Comparison of ENCODE assay signal across 8 mouse cellular contexts in the genomic region with DNA sequence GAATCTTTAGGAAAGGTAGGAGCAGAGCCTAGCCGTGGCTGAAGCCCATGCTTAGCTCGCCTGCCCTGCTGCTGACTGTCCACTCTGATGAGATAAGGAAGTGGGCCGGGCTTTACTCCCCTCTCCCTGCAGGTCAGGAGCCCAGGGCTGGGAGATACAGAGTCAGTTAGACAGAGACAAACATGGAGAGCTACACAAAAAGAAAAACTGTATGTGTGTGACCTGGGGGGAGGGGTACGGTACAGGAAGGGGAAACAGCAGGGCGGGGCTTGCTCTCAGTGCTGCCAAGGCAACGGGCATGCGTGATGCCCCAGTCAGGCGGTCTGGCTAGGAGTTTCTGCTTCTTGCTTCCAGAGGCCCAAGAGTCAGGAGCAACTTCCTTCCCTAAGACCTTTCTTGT. TPM values are rescaled to one million over a fixed set of nuclear protein-coding genes. Genes with fewer than 3 reads are reported as not detected.
DNase-seq lines count a peak whose midpoint lies in the region; ATAC-seq lines count a peak whose summit lies in the region.

No protein-coding gene starts in this region.

- WGBS in liver, embryonic 15.5 days (ENCODE audit: insufficient replicate concordance) = 23% methylated on average over 8 of the region's 8 CpGs
- WGBS in midbrain, embryonic 16.5 days = 87% methylated on average over 8 of the region's 8 CpGs

- DNase-seq in embryo, embryonic 10 days (ENCODE audit: low spot score) = peak; percentile 14
- no peak for DNase-seq in embryo, embryonic 10.5 days (ENCODE audit: low spot score)
- DNase-seq in ZHBTc4 (ENCODE audit: low read depth, low spot score) = peak; percentile 66
- peak; percentile 77 for DNase-seq in induced T-regulatory cell, adult 2 months (ENCODE audit: low read depth)
- DNase-seq in thymus, postnatal 4 days = peak; percentile 61
- no peak for DNase-seq in retina, postnatal 1 day

- H3K9me3 ChIP-seq in liver, embryonic 15.5 days (replicated peaks) = no peaks in the 10 kb centered on the region
- no peaks in the 10 kb centered on the region for H3K9me3 ChIP-seq in midbrain, embryonic 16.5 days (replicated peaks; ENCODE audit: control insufficient read depth, low read length, poor library complexity, severe bottlenecking)

- peak; percentile 33; the same call in 1 of the 2 replicates for ATAC-seq in liver, embryonic 15.5 days (ENCODE audit: insufficient read depth)
- ATAC-seq in midbrain, embryonic 16.5 days = no peak

- peak overlapping the region; percentile 70 for H3K27ac ChIP-seq in liver, embryonic 15.5 days (replicated peaks)
- H3K27ac ChIP-seq in midbrain, embryonic 16.5 days (ENCODE audit: low read length) = no peak overlapping the region

- H3K4me2 ChIP-seq in liver, embryonic 15.5 days = peak overlapping the region; percentile 23; the same call in 1 of the 2 replicates
- no peak overlapping the region for H3K4me2 ChIP-seq in midbrain, embryonic 16.5 days (ENCODE audit: low read length)

- H3K4me1 ChIP-seq in liver, embryonic 15.5 days (replicated peaks) = peaks cover 25% of the 10 kb centered on the region
- H3K4me1 ChIP-seq in midbrain, embryonic 16.5 days (ENCODE audit: control insufficient read depth, insufficient read depth, low read length) = no peaks in the 10 kb centered on the region

- peaks cover 49% of the 10 kb centered on the region for H3K36me3 ChIP-seq in liver, embryonic 15.5 days (replicated peaks)
- H3K36me3 ChIP-seq in midbrain, embryonic 16.5 days (ENCODE audit: control insufficient read depth, insufficient read depth, low read length) = peaks cover 31% of the 10 kb centered on the region

- no peaks in the 10 kb centered on the region for H3K27me3 ChIP-seq in liver, embryonic 15.5 days
- no peaks in the 10 kb centered on the region for H3K27me3 ChIP-seq in midbrain, embryonic 16.5 days (ENCODE audit: control insufficient read depth, insufficient read depth, low read depth, low read length)

- no peak overlapping the region for H3K4me3 ChIP-seq in liver, embryonic 15.5 days (replicated peaks)
- H3K4me3 ChIP-seq in midbrain, embryonic 16.5 days (ENCODE audit: low read depth, low read length) = no peak overlapping the region

- no peak overlapping the region for H3K9ac ChIP-seq in liver, embryonic 15.5 days
- H3K9ac ChIP-seq in midbrain, embryonic 16.5 days (ENCODE audit: low read depth, low read length) = no peak overlapping the region

RNA-seq across cellular contexts. Expression of a gene that starts 1.0 kb away (rescaled TPM):
- 17.4 and 18.2 TPM in 2 replicates for polyA plus RNA-seq in liver, embryonic 15.5 days (2015; fragmentation: Nextera tagmentation; extraction: Ambion mirVana)
- polyA plus RNA-seq in midbrain, embryonic 16.5 days (2015; fragmentation: Nextera tagmentation; extraction: Ambion mirVana) = 10.0 and 11.5 TPM in 2 replicates

RNA-seq across cellular contexts. Expression of a gene that starts 19.6 kb away (rescaled TPM):
- polyA plus RNA-seq in liver, embryonic 15.5 days (2015; fragmentation: Nextera tagmentation; extraction: Ambion mirVana) = 33.8 and 38.0 TPM in 2 replicates
- 46.2 and 54.1 TPM in 2 replicates for polyA plus RNA-seq in midbrain, embryonic 16.5 days (2015; fragmentation: Nextera tagmentation; extraction: Ambion mirVana)

RNA-seq across cellular contexts. Expression of a gene that starts 52.7 kb away (rescaled TPM):
- 0.79 and 1.0 TPM in 2 replicates for polyA plus RNA-seq in liver, embryonic 15.5 days (2015; fragmentation: Nextera tagmentation; extraction: Ambion mirVana)
- polyA plus RNA-seq in midbrain, embryonic 16.5 days (2015; fragmentation: Nextera tagmentation; extraction: Ambion mirVana) = 0.80 and 1.0 TPM in 2 replicates

Comparison
In these comparisons a context has a peak if more than half of its experiments do, and no peak if none do; other contexts are left out.
1. DNase-seq: peak in embryo, embryonic 10 days (single experiment), ZHBTc4 (single experiment), induced T-regulatory cell, adult 2 months (single experiment) and thymus, postnatal 4 days (single experiment); none in embryo, embryonic 10.5 days (single experiment) and retina, postnatal 1 day (single experiment).